Mouse (Mus musculus) erythroblast, embryonic 14.5 days (primary cell): ENCODE measurements around the gene Rab6b.

Experiments
- GATA1 ChIP-seq: IDR thresholded peaks from 2 replicates; pipeline ENCODE4 v1.6.1; 2012; ENCODE audit warnings: low read length, inconsistent platforms, mixed read lengths
- TAL1 ChIP-seq: IDR thresholded peaks from 3 replicates; pipeline ENCODE4 v1.6.1; 2012; ENCODE audit warnings: low read length, inconsistent platforms, mixed read lengths

GRCm38 (mm10) chr9:103120231-103120630 lies 8.6 kb downstream of the Rab6b start:
- TF ChIP-seq GATA1 (no peak), TAL1 (no peak)
